14 mouse cellular contexts compared by ENCODE assay signal in genomic region chr2:44341091-44341571, GRCm38 (mm10).
DNase-seq lines count a peak whose midpoint lies in the region; ATAC-seq and TF ChIP-seq lines count a peak whose summit lies in the region.
"Had no signal": no experiment of that assay in that cellular context is flagged by ENCODE, and none has a peak within 500 bp of the region (broad histone marks: within the 10 kb centered on the region; RNA-seq: fewer than 3 reads in every experiment).

No protein-coding gene starts in this region.

- H3K9ac ChIP-seq in forebrain, embryonic 16.5 days (replicated peaks; ENCODE audit: low read depth, low read length), result 0 out of 2 replicates have a peak overlapping the region, but pooled peaks have one; percentile 15
- H3K9ac ChIP-seq in limb, embryonic 14.5 days (ENCODE audit: low read depth, low read length, severe bottlenecking), result 0 out of 2 replicates have a peak overlapping the region, but pooled peaks have one; percentile 21
- H3K9ac ChIP-seq: intestine, embryonic 15.5 days had no signal

- no peak for TF ChIP-seq POLR2A in limb, embryonic 14.5 days (IDR thresholded peaks at IDR 0.05; ENCODE audit: borderline replicate concordance, extremely low read depth, insufficient read depth, insufficient read length)

- ATAC-seq in forebrain, embryonic 16.5 days, result peak; percentile 83
- no peak; the same call in 1 of the 2 replicates for ATAC-seq in limb, embryonic 14.5 days (ENCODE audit: low FRiP score, low read depth)
- ATAC-seq: intestine, embryonic 15.5 days; Patski had no signal

- H3K36me3 ChIP-seq in forebrain, embryonic 16.5 days (ENCODE audit: control insufficient read depth, insufficient read depth), result no peaks in the 10 kb centered on the region
- no peaks in the 10 kb centered on the region for H3K36me3 ChIP-seq in limb, embryonic 14.5 days (ENCODE audit: control insufficient read depth, insufficient read depth, low read length)
- H3K36me3 ChIP-seq: intestine, embryonic 15.5 days had no signal

- H3K27me3 ChIP-seq in forebrain, embryonic 16.5 days (replicated peaks; ENCODE audit: control insufficient read depth, insufficient read depth, low read length), result no peaks in the 10 kb centered on the region
- H3K27me3 ChIP-seq in limb, embryonic 14.5 days (ENCODE audit: control insufficient read depth, insufficient read depth, low read length), result no peaks in the 10 kb centered on the region
- H3K27me3 ChIP-seq: intestine, embryonic 15.5 days; Patski had no signal

- H3K9me3 ChIP-seq in forebrain, embryonic 16.5 days (ENCODE audit: control insufficient read depth, low read length), result no peaks in the 10 kb centered on the region
- no peaks in the 10 kb centered on the region for H3K9me3 ChIP-seq in limb, embryonic 14.5 days (ENCODE audit: control insufficient read depth, low read length)
- H3K9me3 ChIP-seq: intestine, embryonic 15.5 days had no signal

- 31% methylated on average over 10 of the region's 10 CpGs for WGBS in forebrain, embryonic 16.5 days
- 15% methylated on average over 10 of the region's 10 CpGs for WGBS in limb, embryonic 14.5 days

- peaks cover 13% of the 10 kb centered on the region for H3K4me1 ChIP-seq in forebrain, embryonic 16.5 days (replicated peaks; ENCODE audit: control insufficient read depth, insufficient read depth, low read length)
- peaks cover 13% of the 10 kb centered on the region for H3K4me1 ChIP-seq in limb, embryonic 14.5 days (ENCODE audit: control insufficient read depth, insufficient read depth, low read length)

- H3K4me2 ChIP-seq in forebrain, embryonic 16.5 days (ENCODE audit: low read length), result peak overlapping the region; percentile 21; the same call in 1 of the 2 replicates
- H3K4me2 ChIP-seq in limb, embryonic 14.5 days (replicated peaks; ENCODE audit: low read depth, low read length, severe bottlenecking), result peak overlapping the region; percentile 21; the same call in 1 of the 2 replicates
- H3K4me2 ChIP-seq: intestine, embryonic 15.5 days had no signal

- DNase-seq in frontal cortex, postnatal 36 days (ENCODE audit: low spot score in 2 of 2), result peak; percentile 45 to 68
- DNase-seq in frontal cortex, postnatal 14 days (ENCODE audit: low spot score in 2 of 2), result no peak
- peak; percentile 14 for DNase-seq in ZHBTc4 (ENCODE audit: low read depth, low spot score)
- DNase-seq in limb, embryonic 14.5 days (ENCODE audit: low spot score), result peak; percentile 52
- no peak for DNase-seq in thymus, postnatal 0 days (ENCODE audit: low spot score)
- DNase-seq in heart, postnatal 10 days, result no peak
- DNase-seq: adrenal gland, postnatal 10 days; cerebellum, adult 11-12 months; gastrocnemius, postnatal 25 days; heart, postnatal 14 days; lung, adult 2 months had no signal

- H3K27ac ChIP-seq in forebrain, embryonic 16.5 days (ENCODE audit: low read length), result peak overlapping the region; percentile 85
- H3K27ac ChIP-seq in limb, embryonic 14.5 days (replicated peaks; ENCODE audit: low read depth, low read length), result no peak overlapping the region
- H3K27ac ChIP-seq: intestine, embryonic 15.5 days had no signal

- H3K4me3 ChIP-seq in forebrain, embryonic 16.5 days (replicated peaks; ENCODE audit: low read length), result no peak overlapping the region
- no peak overlapping the region for H3K4me3 ChIP-seq in limb, embryonic 14.5 days (replicated peaks; ENCODE audit: low read length)
- H3K4me3 ChIP-seq: intestine, embryonic 15.5 days had no signal

- intact Hi-C loops in heart, postnatal 10 days (cut with DNase I), result no loop called here

Comparison
In these comparisons a context has a peak if more than half of its experiments do, and no peak if none do; other contexts are left out.
1. DNase-seq: peak in frontal cortex, postnatal 36 days (2 of 2), ZHBTc4 (single experiment) and limb, embryonic 14.5 days (single experiment); none in frontal cortex, postnatal 14 days (0 of 2), thymus, postnatal 0 days (single experiment) and heart, postnatal 10 days (0 of 2).